Mouse (Mus musculus) spleen, adult 2 months (tissue): Measurements from ENCODE around the gene Med27.

Source experiments
- CTCF ChIP-seq: fragments of 200-500 bp; IDR thresholded peaks from 2 replicates; pipeline ENCODE4 v1.5.1; 2011; ENCODE audit warnings: mild to moderate bottlenecking, inconsistent platforms; ENCODE audit not compliant: insufficient read depth, insufficient read length, insufficient replicate concordance; ENCODE audit errors: extremely low read depth
- POLR2A ChIP-seq: fragments of 200-500 bp; IDR thresholded peaks from 2 replicates; pipeline ENCODE4 v1.6.1; 2011; ENCODE audit warnings: low read depth, low read length, inconsistent platforms

DNA sequence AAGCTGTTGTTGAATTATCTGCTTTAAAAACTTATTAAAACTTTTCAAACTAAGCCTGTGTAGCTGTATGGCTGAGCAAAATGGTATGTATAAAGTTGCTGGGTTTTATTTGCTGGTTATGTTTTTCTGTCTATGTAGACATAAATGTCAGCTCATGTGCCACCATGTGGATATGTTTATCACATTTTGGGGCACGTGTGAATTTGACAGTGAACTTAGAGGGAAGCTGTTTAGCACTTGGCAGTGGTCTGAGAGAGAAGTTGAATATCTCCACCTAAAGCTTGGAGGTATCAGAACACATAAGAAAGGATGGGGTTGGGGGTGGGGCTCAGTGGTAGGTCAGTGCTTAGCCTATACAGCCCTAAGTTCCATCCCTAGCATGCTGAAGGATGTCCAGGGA, 113.0 kb downstream of the Med27 start:
- no peak for TF ChIP-seq POLR2A
- TF ChIP-seq CTCF = no peak
